Mouse (Mus musculus) MN1 (cell line): ENCODE results near the gene Npb.

Experiments used
- DNase-seq: peaks from one replicate; pipeline ENCODE4 v3.0.0-alpha.2; 2016; ENCODE audit warnings: low spot score

Npb gene

DNA sequence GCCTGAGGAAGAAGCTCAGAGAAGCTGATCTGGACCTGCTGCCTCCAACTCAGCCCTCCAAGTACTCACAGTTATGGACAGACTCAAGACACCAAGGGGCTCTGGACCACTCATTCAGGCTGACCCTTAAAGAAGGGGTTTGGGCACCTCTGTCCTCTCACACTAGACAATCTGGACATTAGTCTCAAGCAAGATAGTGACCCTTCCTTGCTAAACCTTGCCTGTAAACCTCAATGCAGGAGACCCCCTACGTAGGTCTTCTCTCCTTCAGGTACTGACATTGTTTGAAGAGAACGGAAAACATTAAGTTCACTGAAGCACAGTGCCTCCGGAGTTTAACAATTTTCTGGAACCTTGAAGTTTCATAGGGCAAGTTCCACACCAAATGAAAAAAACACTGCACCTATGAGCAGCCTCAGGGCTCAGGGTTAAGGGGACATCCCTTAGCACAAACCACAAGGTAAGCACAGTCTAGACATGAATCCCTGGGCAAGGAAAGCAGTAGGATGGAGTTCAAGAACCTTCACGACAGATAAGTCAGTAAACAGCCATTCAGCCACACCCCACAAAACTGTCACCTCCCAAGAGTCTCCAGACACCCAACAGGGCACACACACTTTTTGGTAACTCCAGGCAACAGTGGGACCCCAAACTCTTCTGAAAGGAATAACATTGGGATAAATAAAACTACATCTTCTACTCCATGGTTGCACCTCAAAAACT, 23.6 kb downstream of the Npb start:
- no peak for DNase-seq

DNA sequence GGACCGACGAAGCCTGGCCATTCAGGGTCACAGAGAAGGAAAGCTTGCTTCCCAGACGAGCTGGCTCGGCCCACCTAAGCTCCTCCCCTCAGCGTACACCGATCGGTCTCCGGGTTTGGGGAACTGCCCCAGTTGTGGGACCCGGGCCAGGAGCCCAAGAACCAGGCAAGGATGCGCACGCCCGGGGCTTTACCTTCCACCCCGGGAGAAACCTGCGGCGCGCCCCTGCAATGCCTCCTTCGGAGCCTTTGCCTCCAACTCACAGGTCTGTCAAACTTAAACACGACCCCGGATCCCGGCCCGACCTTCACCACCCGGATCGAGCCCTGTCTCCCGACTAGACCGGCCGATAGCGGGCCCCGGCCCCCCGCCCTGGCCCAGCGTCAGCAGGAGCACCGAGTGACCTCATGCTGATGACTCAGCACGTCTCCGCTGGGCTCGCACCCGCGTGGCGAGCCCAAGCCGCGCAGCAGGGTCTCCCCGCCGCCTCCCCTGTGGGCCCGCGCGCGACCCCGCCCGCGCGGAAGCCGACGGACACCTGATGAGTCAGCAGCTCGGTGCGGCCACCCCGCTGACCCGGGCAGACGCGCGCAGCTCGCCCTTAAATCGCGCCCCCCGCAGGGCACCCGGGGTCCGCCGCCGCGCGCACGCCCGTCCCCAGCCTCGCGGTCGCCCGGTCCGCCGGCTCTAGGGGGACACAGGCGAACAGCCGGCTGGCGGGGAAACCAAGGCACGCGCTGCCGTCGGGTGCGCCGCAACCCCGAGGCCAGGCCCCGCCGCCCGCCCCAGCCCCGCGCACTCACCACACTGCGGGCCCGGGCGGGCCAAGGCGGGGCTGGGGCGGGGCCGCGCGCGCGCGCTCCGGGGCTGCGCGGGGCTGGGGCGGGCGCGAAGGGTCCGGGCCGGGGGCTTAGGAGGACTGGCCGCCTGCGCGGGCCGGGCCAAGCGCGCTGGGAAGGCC, 24.6 kb downstream of the Npb start:
- peak; percentile 83 for DNase-seq

DNA sequence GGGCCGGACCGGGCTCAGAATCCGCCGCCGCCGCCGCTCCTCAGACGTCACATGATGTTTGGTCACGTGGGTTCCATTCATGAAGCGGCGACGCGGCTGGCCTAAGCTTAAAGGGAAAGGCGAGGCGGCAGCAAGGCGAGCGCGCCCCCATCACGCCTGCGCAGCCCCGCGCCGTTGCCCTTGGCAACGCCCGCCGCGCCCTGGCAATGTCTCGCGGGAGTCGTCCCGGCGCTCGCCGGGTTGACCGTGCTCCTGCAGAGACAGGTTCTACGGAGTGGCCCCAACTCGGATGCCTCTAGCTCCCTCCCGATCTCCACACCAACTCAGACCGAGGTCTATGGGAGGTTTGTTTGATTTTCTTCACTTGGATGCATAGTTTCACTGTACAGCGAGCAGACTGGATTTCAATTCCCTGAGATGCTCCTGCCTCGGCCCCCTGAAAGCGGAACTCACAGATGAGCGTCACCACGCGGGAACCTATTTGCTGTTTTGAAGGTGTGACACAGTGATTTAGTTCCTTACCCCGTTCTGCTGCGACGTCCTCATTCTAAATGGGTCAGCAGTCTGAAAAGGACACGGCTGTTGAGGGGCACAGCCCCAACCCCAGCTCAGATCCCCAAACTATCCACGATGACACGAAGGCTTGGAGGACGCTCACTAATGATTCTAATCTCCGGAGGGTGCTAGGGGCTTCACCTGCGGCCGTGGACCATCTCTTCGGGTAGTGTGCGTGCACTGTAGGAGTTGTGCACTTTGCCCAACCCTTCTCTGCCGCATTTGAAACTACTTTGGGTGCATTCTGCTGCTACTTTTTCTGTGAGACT, 25.5 kb downstream of the Npb start, which contains the start of gene Mafg:
Gene Mafg (minus strand): TSS at position 81 of the 824 bp plus-strand sequence.
- peak; percentile 97 for DNase-seq

DNA sequence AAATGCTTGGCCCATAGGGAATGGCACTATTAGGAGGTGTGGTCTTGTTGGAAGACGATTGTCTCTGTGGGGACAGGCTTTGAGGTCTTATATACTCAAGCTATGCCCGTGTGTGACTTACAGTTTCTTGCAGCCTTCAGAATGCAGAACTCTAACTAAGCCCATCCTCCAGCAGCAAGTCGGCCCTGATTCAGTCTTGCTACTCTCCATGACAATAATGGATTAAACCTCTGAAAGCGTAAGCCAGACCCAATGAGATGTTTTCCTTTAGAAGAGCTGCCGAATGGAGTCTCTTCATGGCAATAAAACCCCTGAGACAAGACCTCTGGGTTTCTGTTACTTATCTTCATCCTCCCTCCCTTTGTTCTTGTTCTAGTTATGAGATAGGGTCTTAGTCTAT, 26.5 kb downstream of the Npb start:
- DNase-seq: no peak

DNA sequence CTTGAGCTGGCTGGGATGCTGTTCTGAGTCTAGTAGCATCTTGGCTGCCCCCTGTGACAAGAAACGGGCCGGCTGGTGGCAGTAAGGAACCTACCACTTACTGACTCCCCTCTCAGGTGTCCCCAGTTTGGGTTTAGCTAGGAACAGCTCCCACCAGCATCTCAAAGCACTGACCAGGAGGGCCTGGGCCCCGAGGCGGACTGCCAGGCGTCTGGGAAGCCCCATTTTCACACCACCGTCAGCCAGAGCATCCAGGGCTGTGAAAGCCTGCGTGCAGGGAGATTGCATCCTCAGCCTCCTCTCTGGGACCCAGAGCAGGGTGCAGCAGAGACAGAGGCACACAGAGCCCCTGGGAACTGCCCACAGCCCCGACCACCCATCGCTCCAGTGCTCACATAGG, 33.0 kb downstream of the Npb start:
- no peak for DNase-seq

DNA sequence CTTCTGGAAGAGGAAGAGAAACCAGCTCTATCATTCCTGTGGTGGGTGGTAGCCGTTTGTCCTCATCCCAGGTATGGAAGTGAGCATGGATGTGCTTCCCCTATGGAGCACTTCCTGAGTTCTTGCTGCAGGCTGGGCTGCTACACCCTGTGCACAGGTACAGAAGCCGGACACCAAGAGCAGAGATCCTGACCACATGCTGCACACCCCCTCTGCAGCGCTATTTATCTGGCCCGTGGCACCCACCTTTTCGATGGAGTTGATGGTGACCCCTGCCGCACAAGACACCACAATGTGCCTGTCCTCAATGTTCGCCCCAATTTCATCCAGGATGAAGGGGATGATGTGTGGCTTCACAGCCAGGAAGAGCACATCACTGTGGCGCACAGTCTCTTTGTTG, 33.6 kb downstream of the Npb start:
- DNase-seq: no peak

DNA sequence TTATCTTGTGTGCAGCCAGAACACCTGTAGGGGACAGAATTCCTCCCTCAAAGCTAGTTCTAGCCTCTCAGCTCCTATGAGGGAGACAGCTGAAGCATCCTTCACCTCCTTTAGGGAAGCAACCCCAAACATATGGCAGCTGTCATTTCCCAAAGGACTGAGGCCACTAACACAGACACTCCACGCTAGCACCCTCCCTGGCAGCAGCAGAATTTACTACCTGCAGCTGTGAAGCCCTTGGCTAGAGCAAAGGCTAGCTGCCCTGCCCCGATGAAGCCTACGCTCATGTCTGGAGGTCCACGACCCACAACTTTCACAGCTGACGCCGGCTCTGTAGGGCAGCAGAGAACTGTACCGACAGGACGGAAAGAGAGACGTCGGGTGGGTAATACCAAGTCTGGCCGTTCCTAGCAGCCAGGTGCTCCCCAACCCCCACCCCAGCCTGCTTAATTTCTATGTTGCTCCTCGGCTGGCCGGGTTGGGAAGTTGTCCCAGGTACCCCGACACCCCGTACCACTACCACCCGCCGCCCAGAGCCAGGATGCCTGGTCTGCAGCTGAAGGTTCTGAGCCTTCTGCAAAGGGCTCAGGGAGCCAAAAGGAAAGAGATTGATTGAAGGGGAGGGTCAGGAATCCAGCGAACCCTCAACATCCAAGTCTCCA, 34.8 kb downstream of the Npb start:
- peak; percentile 35 for DNase-seq

DNA sequence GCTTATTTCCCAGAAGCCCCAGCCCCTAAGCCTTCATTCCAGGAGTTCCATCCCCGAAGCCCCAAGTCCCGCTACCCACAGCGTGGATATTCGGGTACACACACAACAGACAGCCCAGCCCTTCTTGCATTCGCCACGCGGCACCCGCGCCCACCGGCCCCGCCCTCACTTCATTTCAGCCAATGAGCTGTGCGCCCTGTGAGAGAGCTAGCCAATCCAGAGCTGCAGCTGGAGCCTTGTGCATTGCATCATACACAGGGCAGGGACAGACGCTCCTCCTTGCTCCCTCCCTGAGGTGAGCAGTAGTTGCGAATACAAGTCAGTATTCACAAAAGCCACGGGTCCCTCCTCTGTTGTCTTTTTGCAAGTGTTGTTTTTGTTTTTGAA, 35.3 kb downstream of the Npb start, which contains the start of gene Pycr1:
Gene Pycr1 (minus strand): TSS at position 169 of the 387 bp plus-strand sequence.
- DNase-seq: peak; percentile 95

DNA sequence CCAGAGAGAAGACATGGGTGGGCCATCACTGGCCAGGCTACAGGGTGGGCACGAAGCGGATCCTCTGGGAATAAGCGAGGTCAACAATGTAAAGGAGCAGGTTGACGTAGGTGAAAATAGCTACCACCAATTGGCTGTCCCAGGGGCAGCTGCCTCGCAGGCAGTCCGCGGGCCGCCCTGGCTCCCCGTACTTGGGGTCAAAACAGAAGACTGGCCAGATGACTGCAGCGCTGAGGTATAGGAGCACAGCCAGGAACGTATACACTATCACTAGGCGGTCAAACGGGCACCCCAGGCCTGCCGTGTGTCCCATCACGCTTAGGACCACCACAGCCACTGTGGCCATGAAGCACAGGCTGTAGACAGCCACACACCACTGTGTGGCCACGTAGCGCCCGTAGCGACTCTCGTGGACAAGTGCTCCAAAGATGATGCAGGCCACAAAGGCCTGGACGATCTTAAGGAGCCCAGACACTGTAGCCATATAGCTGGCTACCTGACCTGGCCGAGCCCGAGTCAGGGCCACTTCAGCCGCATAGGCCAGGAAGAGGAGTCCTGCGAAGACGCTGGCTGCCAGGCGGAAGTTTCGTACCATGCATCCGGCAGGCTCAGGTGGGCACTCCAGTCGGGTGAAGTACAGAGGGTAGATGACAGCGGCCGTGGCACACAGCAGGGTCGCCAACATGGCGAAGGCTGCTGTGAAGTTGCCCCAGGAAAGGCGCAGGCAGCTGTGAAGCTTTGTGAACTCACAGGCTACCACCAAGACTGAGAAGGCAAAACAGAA, 39.0 kb downstream of the Npb start:
- DNase-seq: no peak

DNA sequence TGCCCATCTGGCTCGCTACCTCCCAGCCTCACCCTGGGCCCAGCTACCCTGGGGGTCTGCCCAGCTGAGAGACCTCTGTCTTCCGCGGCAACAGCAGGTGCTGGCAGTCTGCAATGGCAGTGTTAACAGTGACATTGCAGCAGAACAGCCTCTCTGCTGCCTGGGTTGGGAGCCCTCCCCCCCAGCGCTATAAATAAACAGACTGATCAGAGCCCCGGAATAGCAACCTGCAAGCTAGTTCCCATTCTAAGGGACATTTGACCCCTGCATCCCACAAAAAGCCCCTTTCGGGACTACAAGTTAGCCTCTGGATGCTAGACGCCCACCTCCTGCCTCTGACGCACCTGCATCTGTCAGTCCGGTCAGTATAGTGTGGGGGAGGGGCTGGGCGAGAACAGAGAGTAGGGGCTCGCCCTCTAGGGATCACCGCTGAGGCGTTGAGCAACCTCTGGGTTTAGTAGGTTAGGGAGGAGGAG, 39.8 kb downstream of the Npb start, which contains the start of gene Myadml2:
Gene Myadml2 (minus strand): TSS at position 158 of the 476 bp plus-strand sequence.
- peak; percentile 34 for DNase-seq

DNA sequence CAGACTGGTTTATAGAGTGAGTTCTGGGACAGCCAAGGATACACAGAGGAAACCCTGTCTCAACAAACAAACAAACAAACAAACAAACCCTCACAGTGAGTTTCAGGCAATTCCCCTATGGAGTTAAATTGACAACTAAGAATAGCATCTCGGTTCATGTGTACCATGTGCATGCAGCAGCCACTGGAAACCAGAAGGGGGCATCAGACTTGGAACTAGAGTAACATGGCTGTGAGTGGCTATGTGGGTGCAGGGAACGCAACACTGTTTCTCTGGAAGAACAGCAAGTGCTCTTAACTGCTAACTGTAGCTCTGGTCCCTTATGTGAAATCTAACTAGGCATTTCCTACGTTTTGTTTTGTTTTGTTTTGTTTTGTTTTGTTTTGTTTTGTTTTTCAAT, 43.6 kb downstream of the Npb start:
- DNase-seq: no peak

DNA sequence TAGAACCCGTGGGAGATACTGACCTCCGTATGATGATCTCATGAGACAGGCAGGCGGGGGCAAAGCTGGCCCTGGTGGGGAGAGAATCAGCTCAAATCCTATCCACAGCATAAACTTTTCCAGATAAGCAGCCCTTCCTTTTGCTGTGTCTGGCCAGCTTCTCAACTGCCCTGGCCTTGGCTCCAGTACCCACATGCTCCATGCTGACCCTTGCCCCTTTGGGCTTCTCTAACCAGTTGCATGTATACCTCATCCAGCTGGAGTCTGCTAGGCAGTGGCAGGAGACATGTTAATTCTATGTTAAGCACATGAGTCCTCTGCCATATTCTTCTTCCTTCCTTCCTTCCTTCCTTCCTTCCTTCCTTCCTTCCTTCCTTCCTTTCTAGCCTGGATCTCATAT, 46.5 kb downstream of the Npb start:
- DNase-seq: no peak

DNA sequence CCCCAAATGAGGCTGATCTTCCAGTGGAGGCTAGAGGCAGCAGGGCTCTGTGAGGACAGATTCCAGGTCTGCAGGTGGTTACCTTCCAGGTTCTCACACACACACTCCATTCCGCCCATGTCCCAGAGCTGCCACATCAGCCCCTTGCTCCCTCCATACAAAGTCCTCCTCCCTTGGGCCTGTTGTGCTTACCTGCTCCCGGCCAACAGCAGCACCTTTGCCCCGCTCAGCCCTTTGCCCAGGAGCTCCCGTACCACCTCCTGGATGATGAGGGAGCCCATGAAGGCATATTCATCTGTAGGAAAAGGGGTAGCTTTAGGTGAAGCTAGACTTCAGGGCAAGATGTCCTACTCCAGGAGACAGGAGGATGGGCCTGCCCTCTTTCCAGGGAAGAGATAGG, 49.0 kb downstream of the Npb start:
- DNase-seq: no peak
